8 mouse cellular contexts compared by ENCODE assay signal in genomic region chr12:113013021-113013491, GRCm38 (mm10). TPM values are rescaled to one million over a fixed set of nuclear protein-coding genes. Genes with fewer than 3 reads are reported as not detected.
DNase-seq lines count a peak whose midpoint lies in the region; ATAC-seq and TF ChIP-seq lines count a peak whose summit lies in the region.

No protein-coding gene starts in this region.

- TF ChIP-seq EP300 in liver, postnatal 0 days (IDR thresholded peaks at IDR 0.05; ENCODE audit: low read depth), result no peak

- 58% methylated on average over 3 of the region's 3 CpGs for WGBS in intestine, postnatal 0 days
- WGBS in liver, postnatal 0 days (ENCODE audit: insufficient replicate concordance), result 75% methylated on average over 3 of the region's 3 CpGs
- WGBS in small intestine, adult 2 months, result 51% methylated on average over 3 of the region's 3 CpGs

- no peaks in the 10 kb centered on the region for H3K36me3 ChIP-seq in intestine, postnatal 0 days (ENCODE audit: control insufficient read depth, insufficient read depth)
- H3K36me3 ChIP-seq in liver, postnatal 0 days (replicated peaks; ENCODE audit: insufficient read depth, low read length), result no peaks in the 10 kb centered on the region
- no peaks in the 10 kb centered on the region for H3K36me3 ChIP-seq in small intestine, adult 2 months (ENCODE audit: control insufficient read depth, insufficient read depth, low read length)

- H3K4me1 ChIP-seq in intestine, postnatal 0 days (replicated peaks; ENCODE audit: control insufficient read depth, insufficient read depth, low read length), result 0 out of 2 replicates have a peak, but pooled peaks cover 9% of the 10 kb centered on the region
- peaks cover 35% of the 10 kb centered on the region for H3K4me1 ChIP-seq in liver, postnatal 0 days (ENCODE audit: insufficient read depth)
- peaks cover 26% of the 10 kb centered on the region for H3K4me1 ChIP-seq in small intestine, adult 2 months (ENCODE audit: control insufficient read depth, insufficient read depth, insufficient read length, low read length)

- H3K4me3 ChIP-seq in intestine, postnatal 0 days (ENCODE audit: low read depth, low read length), result no peak overlapping the region
- no peak overlapping the region for H3K4me3 ChIP-seq in liver, postnatal 0 days (ENCODE audit: low read depth, low read length)
- H3K4me3 ChIP-seq in small intestine, adult 2 months (ENCODE audit: low read depth, low read length), result no peak overlapping the region

- no peak for TF ChIP-seq CTCF in intestine, postnatal 0 days (IDR thresholded peaks at IDR 0.05; ENCODE audit: low read depth)
- TF ChIP-seq CTCF in liver, postnatal 0 days (IDR thresholded peaks at IDR 0.05; ENCODE audit: low read depth), result no peak
- no peak for TF ChIP-seq CTCF in small intestine, adult 2 months (IDR thresholded peaks at IDR 0.05; ENCODE audit: extremely low read depth, insufficient read length, insufficient replicate concordance, low read depth, low read length)

- ATAC-seq in cerebellum, adult (ENCODE audit: insufficient number of reproducible peaks, low FRiP score, low TSS enrichment), result no peak
- no peak for ATAC-seq in intestine, postnatal 0 days
- no peak for ATAC-seq in liver, postnatal 0 days

- H3K9ac ChIP-seq in intestine, postnatal 0 days (ENCODE audit: low read depth, low read length), result no peak overlapping the region
- H3K9ac ChIP-seq in liver, postnatal 0 days (replicated peaks), result no peak overlapping the region

- peak; percentile 43 for DNase-seq in cerebellum, adult 11 months
- DNase-seq in cerebellum, adult 8-10 months, result peak; percentile 41
- peak; percentile 35 to 48 for DNase-seq in frontal cortex, postnatal 36 days (ENCODE audit: low spot score in 2 of 2)
- no peak for DNase-seq in liver, postnatal 0 days
- no peak for DNase-seq in natural killer cell, adult 2 months (ENCODE audit: low spot score in 2 of 2)

- no peaks in the 10 kb centered on the region for H3K27me3 ChIP-seq in intestine, postnatal 0 days (replicated peaks; ENCODE audit: control insufficient read depth, insufficient read depth, low read length)
- H3K27me3 ChIP-seq in liver, postnatal 0 days (ENCODE audit: insufficient read depth, low read length), result no peaks in the 10 kb centered on the region
- H3K27me3 ChIP-seq in small intestine, adult 2 months (ENCODE audit: control insufficient read depth, insufficient read depth, low read length), result no peaks in the 10 kb centered on the region

- no peaks in the 10 kb centered on the region for H3K9me3 ChIP-seq in intestine, postnatal 0 days (ENCODE audit: control insufficient read depth)
- H3K9me3 ChIP-seq in liver, postnatal 0 days (ENCODE audit: low read length), result no peaks in the 10 kb centered on the region

- TF ChIP-seq POLR2A in small intestine, adult 2 months (IDR thresholded peaks at IDR 0.05; ENCODE audit: low read depth, low read length), result no peak

- H3K4me2 ChIP-seq in intestine, postnatal 0 days (replicated peaks; ENCODE audit: low read depth), result peak overlapping the region; percentile 96
- H3K4me2 ChIP-seq in liver, postnatal 0 days (ENCODE audit: low read depth, low read length), result no peak overlapping the region

- H3K27ac ChIP-seq in intestine, postnatal 0 days (ENCODE audit: low read depth, low read length), result peak overlapping the region; percentile 86
- H3K27ac ChIP-seq in liver, postnatal 0 days (ENCODE audit: low read depth), result peak overlapping the region; percentile 55
- H3K27ac ChIP-seq in small intestine, adult 2 months (ENCODE audit: insufficient read depth, low read depth, low read length), result peak overlapping the region; percentile 37

RNA-seq across cellular contexts. Expression of gene Pacs2, which starts 1.3 kb away (rescaled TPM):
- polyA plus RNA-seq in intestine, postnatal 0 days (2015; fragmentation: Nextera tagmentation; extraction: Ambion mirVana), result 5.1 and 5.2 TPM in 2 replicates
- 3.9 and 4.0 TPM in 2 replicates for polyA plus RNA-seq in liver, postnatal 0 days (2015; fragmentation: Nextera tagmentation; extraction: Ambion mirVana)
- 16.0 and 27.0 TPM in 2 replicates for polyA plus RNA-seq in small intestine, adult 2 months (2012; rRNA removed)

RNA-seq across cellular contexts. Expression of gene Brf1, which starts 12.6 kb away (rescaled TPM):
- polyA plus RNA-seq in intestine, postnatal 0 days (2015; fragmentation: Nextera tagmentation; extraction: Ambion mirVana), result 17.9 and 21.3 TPM in 2 replicates
- 17.0 and 18.4 TPM in 2 replicates for polyA plus RNA-seq in liver, postnatal 0 days (2015; fragmentation: Nextera tagmentation; extraction: Ambion mirVana)
- 43.7 and 95.6 TPM in 2 replicates for polyA plus RNA-seq in small intestine, adult 2 months (2012; rRNA removed)

RNA-seq across cellular contexts. Expression of gene Btbd6, which starts 36.8 kb away (rescaled TPM):
- polyA plus RNA-seq in intestine, postnatal 0 days (2015; fragmentation: Nextera tagmentation; extraction: Ambion mirVana), result 13.1 and 13.3 TPM in 2 replicates
- polyA plus RNA-seq in liver, postnatal 0 days (2015; fragmentation: Nextera tagmentation; extraction: Ambion mirVana), result 4.1 and 4.7 TPM in 2 replicates
- 116 and 206 TPM in 2 replicates for polyA plus RNA-seq in small intestine, adult 2 months (2012; rRNA removed)

Comparison
In these comparisons a context has a peak if more than half of its experiments do, and no peak if none do; other contexts are left out.
1. DNase-seq: peak in cerebellum, adult 11 months (single experiment), cerebellum, adult 8-10 months (single experiment) and frontal cortex, postnatal 36 days (2 of 2); none in liver, postnatal 0 days (single experiment) and natural killer cell, adult 2 months (0 of 2).
2. Peak in every context shown above with its lines, with median percentiles within 50 percentile points of each other: H3K27ac ChIP-seq.